In genomic region chr2:35785877-35786276, GRCm38 (mm10) we compare ENCODE assay signal across 20 mouse cellular contexts.
"Had no signal": no experiment of that assay in that cellular context is flagged by ENCODE, and none has a peak within 500 bp of the region (broad histone marks: within the 10 kb centered on the region; RNA-seq: fewer than 3 reads in every experiment).

No protein-coding gene starts in this region.

- H3K9me3 ChIP-seq: midbrain, embryonic 10.5 days; midbrain, embryonic 12.5 days; neural tube, embryonic 13.5 days; neural tube, embryonic 15.5 days had no signal

- H3K27ac ChIP-seq: liver, embryonic 14.5 days; midbrain, embryonic 10.5 days; midbrain, embryonic 12.5 days; neural tube, embryonic 13.5 days; neural tube, embryonic 15.5 days had no signal

- H3K36me3 ChIP-seq: midbrain, embryonic 10.5 days; midbrain, embryonic 12.5 days; neural tube, embryonic 13.5 days; neural tube, embryonic 15.5 days had no signal

- ATAC-seq: midbrain, embryonic 16.5 days had no signal

- H3K4me2 ChIP-seq: lung, embryonic 14.5 days; midbrain, embryonic 12.5 days; neural tube, embryonic 13.5 days; neural tube, embryonic 15.5 days had no signal

- DNase-seq: lung, adult 18-20 months; lung, embryonic 14.5 days; lung, postnatal 10 days; lung, postnatal 4 days; midbrain, embryonic 14.5 days; retina, postnatal 1 day; right cerebral cortex, adult 18-20 months; right cerebral cortex, postnatal 25 days; right cerebral cortex, postnatal 4 days; spleen, adult 18-20 months; thymus, adult 18-20 months; thymus, postnatal 14 days; thymus, postnatal 36 days had no signal

- H3K4me3 ChIP-seq: midbrain, embryonic 10.5 days; midbrain, embryonic 12.5 days; myocyte; neural tube, embryonic 13.5 days; neural tube, embryonic 15.5 days had no signal

- H3K27me3 ChIP-seq: neural tube, embryonic 13.5 days; neural tube, embryonic 15.5 days had no signal

- H3K9ac ChIP-seq: liver, embryonic 14.5 days; lung, embryonic 14.5 days; midbrain, embryonic 12.5 days; neural tube, embryonic 13.5 days; neural tube, embryonic 15.5 days had no signal
